In the genomic region with DNA sequence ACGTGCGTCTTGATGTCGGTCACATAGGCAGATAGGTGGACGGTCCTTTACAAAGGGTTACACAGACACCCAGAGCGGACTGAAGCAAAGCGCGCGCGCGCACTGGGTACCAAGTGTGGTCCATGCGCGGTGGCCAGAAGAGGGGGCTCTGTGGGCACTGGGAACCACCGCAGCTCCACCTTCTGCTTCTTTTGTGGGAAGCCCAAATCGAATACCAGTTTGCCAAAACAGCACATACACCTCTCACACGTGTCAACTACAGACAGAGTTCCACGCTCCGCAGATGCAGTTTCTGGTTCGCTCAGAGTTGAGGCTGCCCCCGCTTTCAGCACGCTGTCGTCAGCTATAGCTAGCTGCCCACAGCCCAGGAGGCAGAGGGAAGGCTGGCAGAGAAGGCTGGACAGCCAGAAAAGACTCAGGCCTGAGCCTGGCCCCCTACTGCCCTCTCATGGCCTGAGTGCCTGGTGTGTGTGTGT, we compare ENCODE assay signal across 9 mouse cellular contexts. TPM values are rescaled to one million over a fixed set of nuclear protein-coding genes. Genes with fewer than 3 reads are reported as not detected.
DNase-seq lines count a peak whose midpoint lies in the region; ATAC-seq lines count a peak whose summit lies in the region.
"Had no signal": no experiment of that assay in that cellular context is flagged by ENCODE, and none has a peak within 500 bp of the region (broad histone marks: within the 10 kb centered on the region; RNA-seq: fewer than 3 reads in every experiment).

No protein-coding gene starts in this region.

- peak; percentile 77 for DNase-seq in heart, embryonic 10.5 days (ENCODE audit: low spot score)
- DNase-seq in heart, adult 8-10 months (ENCODE audit: low spot score) = no peak
- DNase-seq in forebrain, embryonic 10.5 days (ENCODE audit: extremely low spot score, low spot score) = peak; percentile 65
- DNase-seq in hindbrain, embryonic 14.5 days (ENCODE audit: low spot score) = peak; percentile 65
- peak; percentile 45 to 49 for DNase-seq in left cerebral cortex, postnatal 10 days (ENCODE audit: extremely low spot score in 1 of 2, low spot score in 2 of 2)
- peak; percentile 54 for DNase-seq in yolk sac, embryonic 10.5 days (ENCODE audit: low spot score)
- DNase-seq in spleen, postnatal 10 days (ENCODE audit: low spot score in 2 of 2) = no peak

- H3K9ac ChIP-seq in hindbrain, embryonic 14.5 days = peak overlapping the region; percentile 44; the same call in 1 of the 2 replicates
- H3K9ac ChIP-seq in midbrain, embryonic 12.5 days (replicated peaks) = peak overlapping the region; percentile 47; the same call in 1 of the 2 replicates

- intact Hi-C loops in left cerebral cortex, postnatal 10 days (cut with DNase I) = loop anchor here (5.0 to 10.0 kb wide), 2 partner anchors 275 to 492 kb away; no protein-coding TSS in a partner anchor

- H3K4me1 ChIP-seq in heart, embryonic 10.5 days = peaks cover 33% of the 10 kb centered on the region
- peaks cover 38% of the 10 kb centered on the region for H3K4me1 ChIP-seq in forebrain, embryonic 10.5 days
- peaks cover 31% of the 10 kb centered on the region for H3K4me1 ChIP-seq in hindbrain, embryonic 14.5 days (replicated peaks; ENCODE audit: control insufficient read depth, insufficient read depth, low read length)
- H3K4me1 ChIP-seq in midbrain, embryonic 12.5 days = peaks cover 30% of the 10 kb centered on the region

- peaks cover 28% of the 10 kb centered on the region for H3K27me3 ChIP-seq in heart, embryonic 10.5 days (ENCODE audit: insufficient read depth, poor library complexity, severe bottlenecking)
- peaks cover 44% of the 10 kb centered on the region for H3K27me3 ChIP-seq in forebrain, embryonic 10.5 days (ENCODE audit: poor library complexity, severe bottlenecking)
- H3K27me3 ChIP-seq in hindbrain, embryonic 14.5 days (ENCODE audit: control insufficient read depth, insufficient read depth, low read length) = peaks cover 32% of the 10 kb centered on the region
- H3K27me3 ChIP-seq in midbrain, embryonic 12.5 days = peaks cover 39% of the 10 kb centered on the region

- no peaks in the 10 kb centered on the region for H3K9me3 ChIP-seq in heart, embryonic 10.5 days
- no peaks in the 10 kb centered on the region for H3K9me3 ChIP-seq in forebrain, embryonic 10.5 days
- no peaks in the 10 kb centered on the region for H3K9me3 ChIP-seq in hindbrain, embryonic 14.5 days (ENCODE audit: control insufficient read depth, low read length)
- H3K9me3 ChIP-seq in midbrain, embryonic 12.5 days = no peaks in the 10 kb centered on the region

- peak overlapping the region; percentile 64 for H3K4me3 ChIP-seq in heart, embryonic 10.5 days
- peak overlapping the region; percentile 63 for H3K4me3 ChIP-seq in forebrain, embryonic 10.5 days
- H3K4me3 ChIP-seq in hindbrain, embryonic 14.5 days (replicated peaks; ENCODE audit: low read length) = peak overlapping the region; percentile 47
- peak overlapping the region; percentile 52 for H3K4me3 ChIP-seq in midbrain, embryonic 12.5 days

- under 1% methylated on average over 21 of the region's 21 CpGs for WGBS in heart, embryonic 10.5 days
- under 1% methylated on average over 21 of the region's 21 CpGs for WGBS in forebrain, embryonic 10.5 days
- WGBS in hindbrain, embryonic 14.5 days = under 1% methylated on average over 21 of the region's 21 CpGs
- under 1% methylated on average over 21 of the region's 21 CpGs for WGBS in midbrain, embryonic 12.5 days

- H3K4me2 ChIP-seq in hindbrain, embryonic 14.5 days (replicated peaks) = peak overlapping the region; percentile 96
- peak overlapping the region; percentile 93 for H3K4me2 ChIP-seq in midbrain, embryonic 12.5 days (replicated peaks)

- no peaks in the 10 kb centered on the region for H3K36me3 ChIP-seq in heart, embryonic 10.5 days
- no peaks in the 10 kb centered on the region for H3K36me3 ChIP-seq in forebrain, embryonic 10.5 days (replicated peaks)
- no peaks in the 10 kb centered on the region for H3K36me3 ChIP-seq in hindbrain, embryonic 14.5 days (replicated peaks; ENCODE audit: control insufficient read depth, insufficient read depth)
- H3K36me3 ChIP-seq in midbrain, embryonic 12.5 days = no peaks in the 10 kb centered on the region
- H3K36me3 ChIP-seq: G1E had no signal

- peak; percentile 89 for ATAC-seq in hindbrain, embryonic 14.5 days (ENCODE audit: low FRiP score)
- peak; percentile 76 for ATAC-seq in midbrain, embryonic 12.5 days (ENCODE audit: low FRiP score, low read depth)

- no peak overlapping the region for H3K27ac ChIP-seq in heart, embryonic 10.5 days
- H3K27ac ChIP-seq in forebrain, embryonic 10.5 days = 0 out of 2 replicates have a peak overlapping the region, but pooled peaks have one; percentile 48
- H3K27ac ChIP-seq in hindbrain, embryonic 14.5 days = no peak overlapping the region
- H3K27ac ChIP-seq in midbrain, embryonic 12.5 days (replicated peaks) = no peak overlapping the region

RNA-seq across cellular contexts. Expression of gene Dkk2, which starts 2.0 kb away (rescaled TPM):
- polyA plus RNA-seq in heart, embryonic 10.5 days (2016; fragmentation: Nextera tagmentation; extraction: Ambion mirVana) = 3.0 and 7.7 TPM in 2 replicates
- total RNA-seq in heart, adult 8-10 months (2022) = under 1 TPM in 3 of 4 experiments, not detected in 1; 0.09 to 0.16 (median 0.14) TPM
- 2.9 and 4.2 TPM in 2 replicates for polyA plus RNA-seq in forebrain, embryonic 10.5 days (2016; fragmentation: Nextera tagmentation; extraction: Ambion mirVana)
- polyA plus RNA-seq in hindbrain, embryonic 14.5 days (2014; fragmentation: Nextera tagmentation; extraction: Ambion mirVana) = 1.2 and 1.7 TPM in 2 replicates
- 1 to 10 TPM in 1 of 2 experiments, under 1 TPM in 1; 0.92 to 1.8 TPM for total RNA-seq in left cerebral cortex, postnatal 10 days (2021)
- 14.7 and 22.2 TPM in 2 replicates for polyA plus RNA-seq in midbrain, embryonic 12.5 days (2016; fragmentation: Nextera tagmentation; extraction: Ambion mirVana)
- polyA plus RNA-seq: G1E had no signal

Comparison
In these comparisons a context has a peak if more than half of its experiments do, and no peak if none do; other contexts are left out.
1. DNase-seq: peak in heart, embryonic 10.5 days (single experiment), forebrain, embryonic 10.5 days (single experiment), hindbrain, embryonic 14.5 days (single experiment), left cerebral cortex, postnatal 10 days (2 of 2) and yolk sac, embryonic 10.5 days (single experiment); none in heart, adult 8-10 months (single experiment) and spleen, postnatal 10 days (0 of 2).
2. Peak in every context shown above with its lines, with median percentiles within 50 percentile points of each other: H3K4me3 ChIP-seq.